Mouse (Mus musculus): ENCODE measurements at regions not wholly inside any gene's neighbourhood (a gene's known extent, or its start where the extent isn't known, plus 50 kb on each side); places are given as distances from the start of the nearest gene placed in this dataset.

DNA sequence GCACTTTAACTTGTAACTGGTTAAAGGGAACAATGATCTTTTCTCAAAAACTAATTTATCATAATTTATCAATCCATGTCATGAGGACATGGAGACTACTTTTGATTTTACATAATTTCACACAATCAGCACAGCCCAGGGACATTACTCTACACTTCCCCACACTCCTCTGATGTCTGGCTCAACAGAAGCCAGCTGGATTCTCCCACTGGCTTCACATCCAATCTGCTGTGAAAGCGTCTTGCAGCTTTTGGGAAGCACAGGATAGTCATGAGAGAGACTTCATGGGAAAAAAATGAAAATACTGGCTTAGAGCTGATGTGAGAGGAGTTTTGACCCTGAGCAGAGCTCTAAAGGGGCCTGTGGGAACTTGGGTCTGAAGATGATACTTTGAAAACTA is 61.7 kb upstream of the Hrasls start:
- 78% methylated on average over 1 of the region's 1 CpGs for WGBS
- no peak overlapping the region for H3K27ac ChIP-seq (replicated peaks; ENCODE audit: low read depth, low read length)
- H3K36me3 ChIP-seq (replicated peaks; ENCODE audit: control insufficient read depth, insufficient read depth, low read depth, low read length), result no peaks in the 10 kb centered on the region
- no peak overlapping the region for H3K4me3 ChIP-seq (ENCODE audit: low read depth, low read length)
- no peak overlapping the region for H3K9ac ChIP-seq (replicated peaks; ENCODE audit: low read length)
- H3K4me1 ChIP-seq (ENCODE audit: control insufficient read depth, insufficient read depth, low read length), result no peaks in the 10 kb centered on the region
- H3K27me3 ChIP-seq (ENCODE audit: control insufficient read depth, insufficient read depth, low read length), result no peaks in the 10 kb centered on the region
- H3K9me3 ChIP-seq (replicated peaks; ENCODE audit: control insufficient read depth, low read length), result no peaks in the 10 kb centered on the region
- DNase-seq (ENCODE audit: low spot score) (no peak), ATAC-seq (replicated peaks; ENCODE audit: insufficient number of reproducible peaks, low FRiP score, low TSS enrichment, low read depth) (no peak)
- no peak overlapping the region for H3K4me2 ChIP-seq (ENCODE audit: low read depth, low read length)

DNA sequence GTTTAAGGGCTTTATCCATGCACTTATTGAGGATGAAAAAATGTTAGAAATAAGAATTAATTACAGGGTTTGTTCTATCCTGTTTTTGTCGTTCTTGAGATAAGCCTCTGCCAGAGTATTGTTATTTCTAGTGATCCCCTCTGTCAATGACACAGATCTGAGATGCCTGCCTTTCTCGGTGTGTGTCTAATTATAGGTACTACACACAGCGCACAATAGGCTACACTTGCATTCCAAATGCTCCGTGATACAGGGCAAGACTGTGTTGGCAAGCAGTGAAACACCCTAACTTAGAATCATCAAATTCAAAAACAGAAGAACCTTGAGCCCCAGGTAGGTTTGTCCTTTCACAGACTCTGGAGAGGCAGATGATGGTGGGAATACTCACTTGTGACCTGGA is 90.3 kb upstream of the Hrasls start:
- WGBS, result 82% methylated on average over 4 of the region's 4 CpGs
- H3K36me3 ChIP-seq (replicated peaks; ENCODE audit: control insufficient read depth, insufficient read depth, low read depth, low read length), result no peaks in the 10 kb centered on the region
- no peak overlapping the region for H3K9ac ChIP-seq (replicated peaks; ENCODE audit: low read length)
- H3K27ac ChIP-seq (replicated peaks; ENCODE audit: low read depth, low read length), result no peak overlapping the region
- H3K4me3 ChIP-seq (ENCODE audit: low read depth, low read length), result no peak overlapping the region
- no peak for DNase-seq (ENCODE audit: low spot score)
- H3K4me1 ChIP-seq (ENCODE audit: control insufficient read depth, insufficient read depth, low read length), result no peaks in the 10 kb centered on the region
- no peaks in the 10 kb centered on the region for H3K27me3 ChIP-seq (ENCODE audit: control insufficient read depth, insufficient read depth, low read length)
- H3K9me3 ChIP-seq (replicated peaks; ENCODE audit: control insufficient read depth, low read length), result no peaks in the 10 kb centered on the region
- H3K4me2 ChIP-seq (ENCODE audit: low read depth, low read length), result no peak overlapping the region
- ATAC-seq (replicated peaks; ENCODE audit: insufficient number of reproducible peaks, low FRiP score, low TSS enrichment, low read depth), result no peak

DNA sequence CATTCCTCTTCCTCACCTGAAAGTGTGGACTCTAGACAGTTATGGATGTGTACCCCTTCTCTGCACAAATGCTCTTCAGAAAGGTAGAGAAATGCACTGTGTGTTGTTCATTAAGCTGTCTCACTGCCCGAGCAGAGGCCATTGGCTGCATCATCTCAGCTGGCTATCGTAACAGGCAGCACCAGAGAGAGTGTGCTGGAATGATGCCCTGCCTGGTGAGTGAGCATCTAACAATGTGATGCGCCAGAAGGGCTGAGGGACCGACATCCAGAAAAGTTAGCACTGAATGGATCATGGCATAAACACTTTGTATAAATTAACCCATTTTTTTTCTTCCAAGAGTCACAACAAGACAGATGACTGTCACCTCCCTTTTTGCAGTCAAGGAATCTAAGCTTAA is 112.7 kb upstream of the Hrasls start:
- Histone ChIP-seq H3K36me3 (replicated peaks; ENCODE audit: control insufficient read depth, insufficient read depth, low read depth, low read length) (no peaks in the 10 kb centered on the region), H3K27ac (replicated peaks; ENCODE audit: low read depth, low read length) (no peak overlapping the region), H3K27me3 (ENCODE audit: control insufficient read depth, insufficient read depth, low read length) (no peaks in the 10 kb centered on the region), H3K4me2 (ENCODE audit: low read depth, low read length) (no peak overlapping the region), H3K9ac (replicated peaks; ENCODE audit: low read length) (no peak overlapping the region), H3K9me3 (replicated peaks; ENCODE audit: control insufficient read depth, low read length) (no peaks in the 10 kb centered on the region), H3K4me1 (ENCODE audit: control insufficient read depth, insufficient read depth, low read length) (no peaks in the 10 kb centered on the region), H3K4me3 (ENCODE audit: low read depth, low read length) (no peak overlapping the region)
- WGBS, result 86% methylated on average over 4 of the region's 4 CpGs
- ATAC-seq (replicated peaks; ENCODE audit: insufficient number of reproducible peaks, low FRiP score, low TSS enrichment, low read depth), result no peak
- no peak for DNase-seq (ENCODE audit: low spot score)

DNA sequence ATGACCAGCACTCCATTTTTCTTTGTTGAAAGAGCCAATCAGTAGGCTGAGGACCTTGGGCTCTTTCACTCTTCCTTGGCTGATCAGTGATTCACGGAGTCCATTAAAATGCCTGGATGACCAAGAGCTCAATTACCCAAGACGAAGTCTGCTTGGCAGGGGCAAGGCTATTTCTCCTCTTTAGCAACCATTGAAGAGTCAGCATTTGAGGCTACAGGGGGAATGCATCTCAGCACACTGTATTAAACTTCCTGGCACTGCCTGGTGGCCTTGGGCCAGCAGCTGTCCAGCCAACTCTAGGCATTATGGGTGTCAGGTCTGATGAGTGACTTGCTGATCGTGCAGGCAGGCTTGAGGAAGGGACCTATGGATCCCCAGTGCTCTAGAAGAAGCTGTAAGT is 136.5 kb upstream of the Mb21d2 start:
- Histone ChIP-seq H3K27me3 (ENCODE audit: control insufficient read depth, insufficient read depth, low read length) (no peaks in the 10 kb centered on the region), H3K4me1 (ENCODE audit: control insufficient read depth, insufficient read depth, low read length) (no peaks in the 10 kb centered on the region), H3K4me2 (ENCODE audit: low read depth, low read length) (no peak overlapping the region), H3K9me3 (replicated peaks; ENCODE audit: control insufficient read depth, low read length) (no peaks in the 10 kb centered on the region), H3K27ac (replicated peaks; ENCODE audit: low read depth, low read length) (no peak overlapping the region), H3K9ac (replicated peaks; ENCODE audit: low read length) (no peak overlapping the region), H3K36me3 (replicated peaks; ENCODE audit: control insufficient read depth, insufficient read depth, low read depth, low read length) (no peaks in the 10 kb centered on the region), H3K4me3 (ENCODE audit: low read depth, low read length) (no peak overlapping the region)
- no peak for DNase-seq (ENCODE audit: low spot score)
- ATAC-seq (replicated peaks; ENCODE audit: insufficient number of reproducible peaks, low FRiP score, low TSS enrichment, low read depth), result no peak
- WGBS, result 83% methylated on average over 3 of the region's 3 CpGs

DNA sequence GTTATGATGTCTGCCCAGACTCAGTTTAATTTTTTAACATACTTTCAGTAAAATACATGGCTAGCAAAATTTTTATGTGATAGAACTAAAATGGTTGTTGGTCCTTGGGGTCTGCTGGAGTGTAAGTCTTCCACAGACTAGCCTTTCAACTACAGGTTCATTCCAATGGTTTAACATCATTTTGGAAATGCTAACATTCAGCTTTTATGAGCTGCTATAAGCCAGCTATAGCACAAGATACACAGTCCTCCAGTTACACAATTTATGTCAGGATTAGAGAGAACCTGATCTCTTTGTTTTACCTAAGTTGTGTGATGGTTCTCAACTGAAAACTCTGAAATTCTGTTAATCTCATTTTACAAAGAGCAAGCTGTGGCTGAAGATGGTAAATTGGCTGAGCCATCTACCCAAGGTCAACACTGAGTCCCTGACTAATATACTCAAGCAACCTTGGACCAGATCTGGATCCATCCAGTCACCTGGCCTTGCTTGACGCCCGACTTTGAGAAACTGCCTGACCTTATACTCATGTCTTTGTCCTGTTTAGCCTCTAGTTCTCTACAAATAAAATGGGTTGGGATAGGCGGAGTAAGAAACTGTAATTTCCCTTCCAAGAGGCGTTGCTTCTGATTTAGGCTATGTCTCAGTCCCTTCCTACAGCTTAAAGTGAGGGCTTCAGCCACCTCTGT is 135.8 kb upstream of the Mb21d2 start:
- no peak overlapping the region for H3K4me2 ChIP-seq (ENCODE audit: low read depth, low read length)
- H3K9ac ChIP-seq (replicated peaks; ENCODE audit: low read length), result no peak overlapping the region
- no peaks in the 10 kb centered on the region for H3K4me1 ChIP-seq (ENCODE audit: control insufficient read depth, insufficient read depth, low read length)
- 87% methylated on average over 4 of the region's 4 CpGs for WGBS
- no peak overlapping the region for H3K27ac ChIP-seq (replicated peaks; ENCODE audit: low read depth, low read length)
- no peaks in the 10 kb centered on the region for H3K27me3 ChIP-seq (ENCODE audit: control insufficient read depth, insufficient read depth, low read length)
- no peak overlapping the region for H3K4me3 ChIP-seq (ENCODE audit: low read depth, low read length)
- H3K9me3 ChIP-seq (replicated peaks; ENCODE audit: control insufficient read depth, low read length), result no peaks in the 10 kb centered on the region
- ATAC-seq (replicated peaks; ENCODE audit: insufficient number of reproducible peaks, low FRiP score, low TSS enrichment, low read depth) (no peak), DNase-seq (ENCODE audit: low spot score) (no peak)
- H3K36me3 ChIP-seq (replicated peaks; ENCODE audit: control insufficient read depth, insufficient read depth, low read depth, low read length), result no peaks in the 10 kb centered on the region

DNA sequence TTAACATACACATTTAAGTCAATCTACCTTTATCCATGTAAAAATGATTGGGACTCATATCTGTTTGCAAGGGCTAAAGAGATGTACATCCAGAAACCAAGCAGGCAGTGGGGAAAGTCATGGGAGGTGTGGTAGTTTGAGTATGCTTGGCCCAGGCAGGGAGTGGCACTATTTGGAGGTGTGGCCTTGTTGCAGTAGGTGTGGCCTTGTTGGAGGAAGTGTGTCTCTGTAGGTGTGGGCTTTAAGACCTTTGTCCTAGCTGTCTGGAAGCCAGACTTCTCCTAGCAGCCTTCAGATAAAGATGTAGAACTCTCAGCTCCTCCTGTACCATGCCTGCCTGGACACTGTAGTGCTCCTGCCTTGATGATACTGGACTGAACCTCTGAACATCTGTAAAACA is 133.9 kb upstream of the Mb21d2 start:
- no peak for DNase-seq (ENCODE audit: low spot score)
- no peak overlapping the region for H3K4me2 ChIP-seq (ENCODE audit: low read depth, low read length)
- no peaks in the 10 kb centered on the region for H3K4me1 ChIP-seq (ENCODE audit: control insufficient read depth, insufficient read depth, low read length)
- no peak overlapping the region for H3K9ac ChIP-seq (replicated peaks; ENCODE audit: low read length)
- H3K27ac ChIP-seq (replicated peaks; ENCODE audit: low read depth, low read length), result no peak overlapping the region
- H3K9me3 ChIP-seq (replicated peaks; ENCODE audit: control insufficient read depth, low read length), result no peaks in the 10 kb centered on the region
- no peaks in the 10 kb centered on the region for H3K36me3 ChIP-seq (replicated peaks; ENCODE audit: control insufficient read depth, insufficient read depth, low read depth, low read length)
- no peak overlapping the region for H3K4me3 ChIP-seq (ENCODE audit: low read depth, low read length)
- H3K27me3 ChIP-seq (ENCODE audit: control insufficient read depth, insufficient read depth, low read length), result no peaks in the 10 kb centered on the region
- ATAC-seq (replicated peaks; ENCODE audit: insufficient number of reproducible peaks, low FRiP score, low TSS enrichment, low read depth), result no peak

DNA sequence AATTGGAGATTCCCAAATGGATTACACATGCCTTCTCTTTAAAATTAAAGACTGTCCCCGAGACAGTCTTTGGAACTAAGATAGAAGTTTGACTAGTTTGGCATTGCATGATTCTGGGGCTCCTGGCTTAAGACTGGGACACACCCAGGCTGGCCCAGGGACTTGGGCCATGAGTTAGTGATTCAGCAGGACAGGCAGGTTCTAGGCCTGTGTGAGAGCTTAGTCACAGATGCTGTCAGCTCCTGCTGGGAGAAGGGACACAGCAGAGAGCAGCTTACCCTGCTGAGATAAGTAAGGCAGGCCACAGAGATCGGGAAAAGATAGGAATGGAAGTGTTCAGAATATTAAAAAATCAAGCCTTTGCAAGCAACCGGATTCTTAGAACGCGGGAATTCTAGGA is 127.6 kb upstream of the Mb21d2 start:
- Histone ChIP-seq H3K27me3 (ENCODE audit: control insufficient read depth, insufficient read depth, low read length) (no peaks in the 10 kb centered on the region), H3K9ac (replicated peaks; ENCODE audit: low read length) (no peak overlapping the region), H3K9me3 (replicated peaks; ENCODE audit: control insufficient read depth, low read length) (no peaks in the 10 kb centered on the region), H3K4me1 (ENCODE audit: control insufficient read depth, insufficient read depth, low read length) (no peaks in the 10 kb centered on the region), H3K4me2 (ENCODE audit: low read depth, low read length) (no peak overlapping the region), H3K27ac (replicated peaks; ENCODE audit: low read depth, low read length) (no peak overlapping the region), H3K36me3 (replicated peaks; ENCODE audit: control insufficient read depth, insufficient read depth, low read depth, low read length) (no peaks in the 10 kb centered on the region), H3K4me3 (ENCODE audit: low read depth, low read length) (no peak overlapping the region)
- WGBS, result 84% methylated on average over 5 of the region's 5 CpGs
- ATAC-seq (replicated peaks; ENCODE audit: insufficient number of reproducible peaks, low FRiP score, low TSS enrichment, low read depth) (no peak), DNase-seq (ENCODE audit: low spot score) (no peak)

DNA sequence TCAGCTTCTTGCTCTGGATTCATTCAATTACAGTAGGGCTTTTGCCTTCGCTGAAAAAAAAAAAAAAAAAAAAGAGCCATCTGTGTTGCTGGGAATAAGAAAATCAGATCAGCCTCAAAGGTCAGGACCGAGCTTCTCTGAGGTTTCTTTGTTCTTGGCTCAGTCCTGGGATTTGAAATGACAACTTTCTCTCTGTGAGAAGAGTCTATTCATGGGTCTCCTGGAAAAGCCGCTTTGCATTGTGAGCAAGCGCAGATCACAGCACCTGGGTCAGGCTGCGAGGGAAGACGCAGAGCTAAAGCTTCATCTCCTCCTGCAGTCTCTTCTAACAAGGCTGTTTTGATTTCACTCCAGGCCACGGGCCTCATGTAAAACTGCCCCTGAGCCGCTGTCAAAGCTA is 125.0 kb upstream of the Mb21d2 start:
- no peaks in the 10 kb centered on the region for H3K9me3 ChIP-seq (replicated peaks; ENCODE audit: control insufficient read depth, low read length)
- 14% methylated on average over 8 of the region's 8 CpGs for WGBS
- no peak overlapping the region; the same call in 1 of the 2 replicates for H3K4me2 ChIP-seq (ENCODE audit: low read depth, low read length)
- no peak overlapping the region for H3K27ac ChIP-seq (replicated peaks; ENCODE audit: low read depth, low read length)
- no peaks in the 10 kb centered on the region for H3K4me1 ChIP-seq (ENCODE audit: control insufficient read depth, insufficient read depth, low read length)
- H3K4me3 ChIP-seq (ENCODE audit: low read depth, low read length), result no peak overlapping the region
- H3K36me3 ChIP-seq (replicated peaks; ENCODE audit: control insufficient read depth, insufficient read depth, low read depth, low read length), result no peaks in the 10 kb centered on the region
- ATAC-seq (replicated peaks; ENCODE audit: insufficient number of reproducible peaks, low FRiP score, low TSS enrichment, low read depth) (peak; percentile 52; the same call in 1 of the 2 replicates), DNase-seq (ENCODE audit: low spot score) (peak; percentile 43)
- no peak overlapping the region for H3K9ac ChIP-seq (replicated peaks; ENCODE audit: low read length)
- no peaks in the 10 kb centered on the region for H3K27me3 ChIP-seq (ENCODE audit: control insufficient read depth, insufficient read depth, low read length)

All from embryonic facial prominence, embryonic 11.5 days (tissue).